Mouse (Mus musculus): ENCODE data around the gene Hipk1. TPM values are rescaled to one million over a fixed set of nuclear protein-coding genes. Genes with fewer than 3 reads are reported as not detected.
A peak's percentile ranks its signal among the peaks of the same experiment; 100 is the strongest.
"Not testable (repeated sequence)": the region's sequence is repeated elsewhere in the genome, so short reads cannot be mapped to it uniquely, and the experiment has no call there.

Hipk1 gene
- polyA plus RNA-seq (2015; fragmentation: Nextera tagmentation; extraction: Ambion mirVana), result 11.0 and 11.6 TPM in 2 replicates

DNA sequence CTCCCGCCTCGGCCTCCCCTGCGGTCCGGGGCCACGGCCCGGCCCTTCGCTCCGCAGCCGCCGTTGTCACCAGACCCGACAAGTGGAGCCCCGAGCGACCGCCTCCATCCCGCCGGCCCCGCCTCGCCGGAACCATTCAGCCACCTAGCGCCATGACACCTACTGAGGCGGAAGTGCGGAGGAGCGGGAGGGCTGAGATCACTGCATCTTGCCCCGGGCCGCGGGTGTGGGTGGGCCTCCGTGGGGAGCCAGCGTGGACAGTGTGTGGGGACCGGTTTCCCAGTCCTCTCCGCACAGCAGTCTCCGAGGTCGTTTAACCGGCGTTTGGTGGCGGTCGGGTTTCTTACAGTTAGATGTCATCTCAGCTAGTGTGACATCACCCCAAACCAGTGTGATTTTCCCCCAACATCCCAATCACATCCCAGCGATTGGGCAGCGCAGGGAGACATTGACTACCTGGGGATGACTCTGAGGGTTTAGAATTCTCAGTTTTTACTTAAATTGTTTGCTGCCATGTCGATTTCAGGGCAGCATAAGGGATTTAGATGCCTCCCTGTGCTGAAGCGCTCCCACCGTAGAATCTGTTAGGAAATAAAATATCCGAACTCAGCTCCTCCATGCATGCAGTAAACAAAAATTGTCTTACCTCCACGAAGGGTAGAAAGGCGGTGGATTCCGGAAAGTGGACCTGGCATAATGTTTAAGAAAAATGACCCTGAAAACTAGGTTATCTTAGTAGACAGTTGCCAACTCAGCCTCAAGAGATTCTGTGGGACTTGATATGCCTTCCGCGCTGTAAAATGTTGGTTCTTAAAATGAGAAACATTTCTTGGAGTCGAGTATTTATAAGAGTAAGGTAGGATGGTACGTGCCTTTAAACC, at the start of gene Hipk1:
Gene Hipk1, minus strand, starts transcription at position 334 of the 881 bp plus-strand sequence.
- Histone ChIP-seq H3K9ac (peak within 1 kb of the TSS; percentile 91), H3K27ac (peak within 1 kb of the TSS; percentile 92), H3K4me2 (peak within 1 kb of the TSS; percentile 75), H3K36me3 (no peaks in the 10 kb centered on the region), H3K4me3 (peak within 1 kb of the TSS; percentile 99), H3K27me3 (no peaks in the 10 kb centered on the region), H3K9me3 (no peaks in the 10 kb centered on the region), H3K4me1 (peaks cover 26% of the 10 kb centered on the region)
- WGBS, result 10% methylated on average over 48 of the region's 49 CpGs
- ATAC-seq (ENCODE audit: borderline replicate concordance, extremely low read depth, low FRiP score, low TSS enrichment), result peak; percentile 95

DNA sequence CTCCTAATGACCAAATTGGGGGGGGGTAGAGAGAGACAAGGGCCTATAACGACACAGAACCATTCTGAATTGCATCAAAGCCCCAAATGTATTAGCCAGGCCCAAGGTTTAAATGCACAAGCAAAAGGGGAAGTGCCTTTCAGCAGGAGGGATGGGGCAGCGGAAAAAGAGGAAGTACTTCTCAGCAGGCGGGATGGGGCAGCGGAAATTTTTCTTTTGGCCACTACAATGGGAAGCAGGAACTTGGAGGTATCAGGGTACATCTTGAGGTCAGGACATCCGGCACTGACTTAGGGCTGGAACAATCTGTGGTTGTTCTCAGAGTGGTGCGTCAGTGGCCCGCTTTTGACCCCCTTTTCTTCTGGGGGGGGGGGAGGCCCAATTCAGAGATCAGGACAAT, 49.6 kb upstream of the Hipk1 start:
- 90% methylated on average over 7 of the region's 7 CpGs for WGBS
- not testable (repeated sequence) for H3K27me3 ChIP-seq; H3K4me3 ChIP-seq; H3K4me1 ChIP-seq; H3K9ac ChIP-seq; H3K4me2 ChIP-seq; H3K36me3 ChIP-seq; H3K27ac ChIP-seq; ATAC-seq (ENCODE audit: borderline replicate concordance, extremely low read depth, low FRiP score, low TSS enrichment); H3K9me3 ChIP-seq

DNA sequence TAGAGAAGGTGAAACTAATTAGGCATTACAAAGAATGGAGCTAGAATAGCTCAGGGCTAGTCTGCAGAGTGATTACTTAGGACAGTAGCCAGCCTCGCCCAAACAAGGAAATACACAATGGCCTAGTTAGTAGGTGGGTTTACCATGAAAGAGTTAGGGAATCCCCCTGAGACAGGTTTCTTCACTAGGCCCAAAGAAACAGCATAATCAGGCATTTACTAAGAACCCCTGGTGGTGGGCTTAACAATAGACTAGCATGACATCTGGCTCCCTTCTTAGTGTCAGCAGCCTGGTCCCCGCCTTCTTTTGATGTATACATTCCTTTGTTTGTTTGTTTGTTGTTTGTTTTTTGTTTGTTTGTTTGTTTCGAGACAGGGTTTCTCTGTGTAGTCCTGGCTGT, 48.8 kb upstream of the Hipk1 start:
- H3K9ac ChIP-seq; ATAC-seq (ENCODE audit: borderline replicate concordance, extremely low read depth, low FRiP score, low TSS enrichment); H3K27ac ChIP-seq; H3K27me3 ChIP-seq; H3K36me3 ChIP-seq; H3K4me1 ChIP-seq; H3K4me3 ChIP-seq; H3K9me3 ChIP-seq; H3K4me2 ChIP-seq: not testable (repeated sequence)
- WGBS, result 77% methylated on average over 3 of the region's 3 CpGs

DNA sequence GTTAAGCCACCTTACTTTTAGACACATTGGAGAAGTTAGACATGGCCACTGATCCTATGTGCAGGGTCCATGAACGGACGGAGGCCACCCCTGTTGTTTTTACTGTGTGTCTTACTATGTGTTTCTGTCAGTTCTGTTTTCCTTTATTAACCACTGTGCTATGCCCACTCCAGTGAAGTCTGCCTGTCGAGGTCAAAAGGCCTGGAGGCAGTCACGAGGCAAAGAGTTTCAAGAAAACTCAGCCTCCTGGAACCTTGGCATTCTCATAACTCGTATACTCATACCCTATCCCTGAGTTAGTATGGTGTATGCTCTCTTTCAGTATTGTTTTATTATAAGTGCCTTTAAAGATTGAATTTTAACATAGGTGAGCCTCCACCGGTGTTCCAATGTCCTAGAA, 48.3 kb upstream of the Hipk1 start:
- Histone ChIP-seq H3K27ac (no peak overlapping the region), H3K4me2 (no peak overlapping the region), H3K9ac (no peak overlapping the region), H3K4me1 (no peaks in the 10 kb centered on the region), H3K4me3 (no peak overlapping the region), H3K27me3 (no peaks in the 10 kb centered on the region), H3K9me3 (no peaks in the 10 kb centered on the region), H3K36me3 (no peaks in the 10 kb centered on the region)
- ATAC-seq (ENCODE audit: borderline replicate concordance, extremely low read depth, low FRiP score, low TSS enrichment), result no peak
- 86% methylated on average over 6 of the region's 6 CpGs for WGBS

DNA sequence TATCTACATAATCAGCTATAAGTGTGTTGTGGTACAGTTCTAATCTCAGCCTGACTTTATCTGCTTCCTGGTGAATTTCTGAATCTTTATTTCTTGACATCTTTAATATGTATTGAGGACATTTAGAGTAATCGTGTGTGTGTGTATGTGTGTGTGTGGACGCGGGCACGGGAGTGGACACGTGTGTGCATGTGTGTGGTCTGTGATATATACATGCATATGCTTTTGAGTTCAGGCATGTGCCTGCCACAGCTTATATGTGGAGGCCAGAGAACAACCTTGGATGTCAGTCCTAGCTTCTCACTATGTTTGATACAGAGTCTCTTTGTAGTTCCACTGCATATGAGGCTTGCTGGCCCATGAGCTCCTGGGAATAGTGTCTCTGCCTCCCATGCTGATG, 45.1 kb upstream of the Hipk1 start:
- Histone ChIP-seq H3K27ac (no peak overlapping the region), H3K9ac (no peak overlapping the region), H3K9me3 (no peaks in the 10 kb centered on the region), H3K27me3 (no peaks in the 10 kb centered on the region), H3K4me3 (no peak overlapping the region), H3K4me2 (no peak overlapping the region), H3K4me1 (no peaks in the 10 kb centered on the region), H3K36me3 (no peaks in the 10 kb centered on the region)
- 90% methylated on average over 5 of the region's 5 CpGs for WGBS
- no peak for ATAC-seq (ENCODE audit: borderline replicate concordance, extremely low read depth, low FRiP score, low TSS enrichment)

DNA sequence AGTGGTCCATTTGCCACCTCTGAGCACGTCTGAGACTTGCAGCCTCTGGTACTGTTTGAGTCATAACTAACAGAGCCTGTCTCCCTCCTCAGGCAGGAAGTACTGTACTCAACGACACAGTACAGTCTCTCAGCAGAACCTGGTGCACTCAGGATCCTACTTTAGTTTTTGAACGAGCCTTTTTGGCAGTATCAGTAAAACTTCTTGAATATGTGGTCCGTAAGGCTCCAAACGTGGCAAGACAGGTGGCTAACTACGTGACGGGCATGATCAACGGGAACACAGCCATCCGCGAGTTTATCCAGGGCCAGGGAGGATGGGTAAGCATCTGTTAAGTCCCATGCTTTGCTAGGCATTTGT, 44.6 kb upstream of the Hipk1 start:
- Histone ChIP-seq H3K36me3 (no peaks in the 10 kb centered on the region), H3K9ac (no peak overlapping the region), H3K27me3 (no peaks in the 10 kb centered on the region), H3K4me3 (no peak overlapping the region), H3K27ac (no peak overlapping the region), H3K9me3 (no peaks in the 10 kb centered on the region), H3K4me1 (no peaks in the 10 kb centered on the region), H3K4me2 (no peak overlapping the region)
- 72% methylated on average over 10 of the region's 10 CpGs for WGBS
- no peak for ATAC-seq (ENCODE audit: borderline replicate concordance, extremely low read depth, low FRiP score, low TSS enrichment)

DNA sequence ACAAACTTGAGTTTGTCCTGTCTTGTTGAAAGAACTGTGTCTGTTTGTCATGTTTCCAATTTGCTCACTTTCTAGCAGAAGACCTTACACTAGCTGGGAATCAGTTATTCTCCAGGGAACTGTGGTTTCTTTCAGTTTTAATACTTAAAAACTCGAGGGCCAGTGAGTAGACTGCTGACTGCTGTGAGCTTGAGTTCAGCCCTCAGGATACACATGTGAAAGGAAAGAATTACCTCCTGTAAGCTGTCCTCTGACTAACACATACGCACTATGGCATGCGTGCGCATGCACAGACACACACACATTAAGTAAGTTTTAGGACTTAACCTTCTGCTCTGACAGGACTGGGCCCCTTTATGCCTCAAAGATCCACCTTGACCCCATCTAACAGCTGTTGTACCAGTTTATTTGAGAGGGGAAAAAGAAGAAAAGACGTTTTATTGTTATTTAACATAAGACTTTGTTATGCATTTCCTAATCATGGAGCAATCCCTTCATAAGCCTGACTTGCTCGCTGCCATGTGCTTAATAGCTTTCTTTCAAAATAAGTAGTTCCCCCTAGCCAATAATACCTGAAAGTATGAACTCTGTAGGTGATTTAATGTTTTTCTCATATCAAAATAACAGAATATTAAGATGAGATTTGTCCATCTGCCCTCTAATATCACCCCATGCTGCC, 44.0 kb upstream of the Hipk1 start:
- H3K9ac ChIP-seq, result no peak overlapping the region
- no peaks in the 10 kb centered on the region for H3K27me3 ChIP-seq
- H3K4me3 ChIP-seq, result no peak overlapping the region
- no peaks in the 10 kb centered on the region for H3K36me3 ChIP-seq
- 71% methylated on average over 6 of the region's 6 CpGs for WGBS
- H3K4me2 ChIP-seq, result no peak overlapping the region
- H3K9me3 ChIP-seq, result no peaks in the 10 kb centered on the region
- no peak overlapping the region for H3K27ac ChIP-seq
- no peaks in the 10 kb centered on the region for H3K4me1 ChIP-seq
- ATAC-seq (ENCODE audit: borderline replicate concordance, extremely low read depth, low FRiP score, low TSS enrichment), result no peak

DNA sequence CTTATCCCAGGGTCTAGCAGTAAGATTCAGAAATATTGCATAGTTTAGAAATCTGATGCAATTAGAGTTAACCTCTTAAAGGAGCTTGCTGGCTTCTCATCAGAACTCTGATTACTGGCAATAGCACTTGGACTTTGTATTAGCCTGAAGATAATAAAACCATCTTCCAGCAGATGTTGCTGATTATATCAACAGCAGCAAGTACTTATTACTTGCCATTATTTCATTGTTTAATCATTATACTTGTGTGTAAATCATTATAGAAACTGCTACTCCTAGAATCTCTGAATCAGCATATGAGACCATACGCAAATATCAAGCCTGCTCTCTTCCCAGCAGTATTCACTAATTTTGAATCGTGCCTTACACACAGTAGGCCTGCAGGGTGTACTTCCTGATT, 42.6 kb upstream of the Hipk1 start:
- no peak overlapping the region for H3K4me2 ChIP-seq
- H3K9ac ChIP-seq, result no peak overlapping the region
- no peaks in the 10 kb centered on the region for H3K27me3 ChIP-seq
- no peaks in the 10 kb centered on the region for H3K4me1 ChIP-seq
- 85% methylated on average over 2 of the region's 2 CpGs for WGBS
- no peaks in the 10 kb centered on the region for H3K9me3 ChIP-seq
- no peak for ATAC-seq (ENCODE audit: borderline replicate concordance, extremely low read depth, low FRiP score, low TSS enrichment)
- no peak overlapping the region for H3K27ac ChIP-seq
- no peaks in the 10 kb centered on the region for H3K36me3 ChIP-seq
- no peak overlapping the region for H3K4me3 ChIP-seq

DNA sequence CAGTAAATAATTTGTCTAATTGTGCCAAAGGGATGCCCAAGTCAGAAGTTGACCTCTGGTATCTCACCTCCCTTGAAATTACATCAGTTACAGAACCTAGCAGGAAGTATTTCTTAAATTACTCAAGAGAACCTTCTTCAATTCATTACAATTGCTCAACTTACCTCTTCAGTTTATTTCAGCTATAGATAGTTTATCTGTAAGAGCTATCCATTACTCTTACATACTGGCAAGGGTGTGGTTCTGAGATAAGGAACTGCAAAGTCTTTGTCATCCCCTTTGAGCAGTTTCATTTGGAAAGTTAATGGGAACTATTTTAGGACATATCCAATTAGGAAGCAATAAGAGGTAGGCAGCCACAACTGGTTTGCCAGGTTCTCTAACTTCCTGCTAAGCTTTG, 41.1 kb upstream of the Hipk1 start, which contains the start of gene Bcl2l15:
Gene Bcl2l15, plus strand, starts transcription at position 176 of the 400 bp plus-strand sequence.
- Histone ChIP-seq H3K27me3 (no peaks in the 10 kb centered on the region), H3K4me1 (no peaks in the 10 kb centered on the region), H3K9me3 (no peaks in the 10 kb centered on the region), H3K4me3 (no peak within 1 kb of the TSS), H3K36me3 (no peaks in the 10 kb centered on the region), H3K27ac (no peak within 1 kb of the TSS), H3K4me2 (no peak within 1 kb of the TSS), H3K9ac (no peak within 1 kb of the TSS)
- ATAC-seq (ENCODE audit: borderline replicate concordance, extremely low read depth, low FRiP score, low TSS enrichment), result no peak

DNA sequence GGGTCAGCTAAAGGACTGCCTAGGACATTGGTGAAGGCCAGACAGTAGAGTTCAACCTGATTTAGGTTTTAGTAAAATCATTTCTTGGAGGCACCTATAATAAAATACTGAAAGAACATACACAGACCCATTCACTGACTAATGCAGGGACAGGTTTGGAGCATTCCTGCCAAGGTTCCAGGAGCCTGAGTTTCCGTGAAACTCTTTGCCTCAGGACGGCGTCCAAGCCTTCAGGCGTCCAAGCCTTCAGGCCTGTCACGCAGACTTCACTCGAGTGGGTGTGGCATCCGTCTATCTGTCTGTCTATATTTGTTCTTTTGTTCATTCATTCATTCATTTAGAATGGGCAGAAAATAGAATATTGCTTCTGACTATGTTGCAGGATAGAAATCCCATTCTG, 39.8 kb upstream of the Hipk1 start:
- H3K9me3 ChIP-seq, result no peaks in the 10 kb centered on the region
- H3K36me3 ChIP-seq, result no peaks in the 10 kb centered on the region
- H3K4me2 ChIP-seq, result no peak overlapping the region
- no peak overlapping the region for H3K27ac ChIP-seq
- ATAC-seq (ENCODE audit: borderline replicate concordance, extremely low read depth, low FRiP score, low TSS enrichment), result no peak
- WGBS, result 77% methylated on average over 7 of the region's 7 CpGs
- H3K9ac ChIP-seq, result no peak overlapping the region
- H3K4me1 ChIP-seq, result no peaks in the 10 kb centered on the region
- no peak overlapping the region for H3K4me3 ChIP-seq
- H3K27me3 ChIP-seq, result no peaks in the 10 kb centered on the region

DNA sequence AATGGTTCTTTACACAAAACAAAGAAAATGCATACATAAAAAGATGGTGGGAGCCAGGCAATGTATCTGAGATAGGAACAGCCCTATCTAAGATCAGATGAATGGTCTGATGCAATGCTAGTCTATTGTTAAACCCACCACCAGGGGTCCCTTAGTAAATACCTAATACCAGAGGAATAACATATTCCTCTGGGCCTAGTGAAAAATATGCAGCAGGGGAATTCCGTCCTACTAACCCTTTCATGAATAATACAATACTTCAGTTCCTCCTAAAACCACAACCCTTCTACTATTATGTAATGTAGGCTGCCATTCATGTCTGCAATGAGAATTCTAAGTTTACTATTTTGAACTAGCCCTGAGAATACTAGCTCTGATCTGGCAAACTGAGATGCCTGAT, 39.3 kb upstream of the Hipk1 start:
- not testable (repeated sequence) for H3K27ac ChIP-seq; H3K9me3 ChIP-seq; H3K27me3 ChIP-seq; H3K4me3 ChIP-seq; H3K36me3 ChIP-seq; H3K4me2 ChIP-seq; H3K9ac ChIP-seq; H3K4me1 ChIP-seq; ATAC-seq (ENCODE audit: borderline replicate concordance, extremely low read depth, low FRiP score, low TSS enrichment)
- WGBS, result 67% methylated on average over 1 of the region's 1 CpGs

DNA sequence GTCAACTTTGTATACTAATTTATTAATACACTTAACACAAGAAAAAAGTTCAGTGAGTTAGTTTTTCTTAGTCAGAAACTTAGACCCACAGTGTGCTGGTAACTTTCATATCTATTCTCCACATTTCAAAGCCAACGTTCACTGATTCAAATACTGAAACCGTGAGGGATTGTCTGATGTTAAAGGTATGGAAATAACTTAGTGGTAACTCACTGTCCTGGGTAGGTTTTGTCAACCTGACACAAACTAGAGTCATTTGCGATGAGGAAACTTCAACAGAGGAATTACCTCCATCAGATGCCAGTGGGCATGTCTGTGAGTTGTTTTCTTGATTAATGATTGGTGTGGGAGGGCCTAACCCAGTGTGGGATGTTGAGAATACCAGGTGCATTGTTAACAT, 37.7 kb upstream of the Hipk1 start:
- no peaks in the 10 kb centered on the region for H3K4me1 ChIP-seq
- no peaks in the 10 kb centered on the region for H3K36me3 ChIP-seq
- WGBS, result 78% methylated on average over 3 of the region's 3 CpGs
- H3K27ac ChIP-seq, result no peak overlapping the region
- H3K27me3 ChIP-seq, result no peaks in the 10 kb centered on the region
- ATAC-seq (ENCODE audit: borderline replicate concordance, extremely low read depth, low FRiP score, low TSS enrichment), result no peak
- no peaks in the 10 kb centered on the region for H3K9me3 ChIP-seq
- no peak overlapping the region for H3K4me3 ChIP-seq
- no peak overlapping the region for H3K4me2 ChIP-seq
- no peak overlapping the region for H3K9ac ChIP-seq

Data from lung, embryonic 15.5 days (tissue).